Mouse (Mus musculus) MEL (cell line): Measurements from ENCODE around the gene Nol6.

Source experiments
- CHD2 ChIP-seq: IDR thresholded peaks from 2 replicates; pipeline ENCODE4 v1.6.1; 2011; ENCODE audit warnings: low read length, improper control_type of control experiment
- CTCF ChIP-seq, 3 experiments: IDR thresholded peaks in 2 of 3; conservative IDR thresholded peaks in 1 of 3; 2 replicates each; pipeline ENCODE4 v1.5.1; 2011 to 2012; ENCODE audit warnings: low read length in 3 of 3, low read depth in 2 of 3, mild to moderate bottlenecking in 2 of 3, improper control_type of control experiment in 1 of 3, inconsistent platforms in 1 of 3, mixed read lengths in 1 of 3, moderate library complexity in 1 of 3; ENCODE audit not compliant: control insufficient read depth in 1 of 3, insufficient read depth in 1 of 3, poor library complexity in 1 of 3, severe bottlenecking in 1 of 3
- ELF1 ChIP-seq: IDR thresholded peaks from 2 replicates; pipeline ENCODE4 v1.6.1; 2014; ENCODE audit warnings: low read depth, mild to moderate bottlenecking, inconsistent platforms, low read length, improper control_type of control experiment, moderate library complexity
- MAFK ChIP-seq: IDR thresholded peaks from 2 replicates; pipeline ENCODE4 v1.6.1; 2011; ENCODE audit warnings: low read depth, mild to moderate bottlenecking, low read length, improper control_type of control experiment, borderline replicate concordance
- MAX ChIP-seq: IDR thresholded peaks from 2 replicates; pipeline ENCODE4 v1.6.1; 2011; ENCODE audit warnings: low read length, improper control_type of control experiment
- MAZ ChIP-seq: IDR thresholded peaks from 2 replicates; pipeline ENCODE4 v1.6.1; 2012; ENCODE audit warnings: low read depth, mild to moderate bottlenecking, inconsistent platforms, low read length, improper control_type of control experiment
- POLR2A ChIP-seq, 2 experiments: IDR thresholded peaks; 2 replicates each; pipeline ENCODE4 v1.6.1; 2011 to 2012; ENCODE audit warnings: low read length in 2 of 2, mild to moderate bottlenecking in 2 of 2, control low read depth in 1 of 2, improper control_type of control experiment in 1 of 2, low read depth in 1 of 2, moderate library complexity in 1 of 2; ENCODE audit not compliant: control insufficient read depth in 1 of 2, insufficient read depth in 1 of 2, poor library complexity in 1 of 2
- RAD21 ChIP-seq: IDR thresholded peaks from 2 replicates; pipeline ENCODE4 v1.6.1; 2011; ENCODE audit warnings: mild to moderate bottlenecking, low read depth, low read length, improper control_type of control experiment
- SIN3A ChIP-seq: IDR thresholded peaks from 2 replicates; pipeline ENCODE4 v1.6.1; 2012; ENCODE audit warnings: low read length, improper control_type of control experiment, inconsistent platforms
- TBP ChIP-seq: IDR thresholded peaks from 2 replicates; pipeline ENCODE4 v1.8.0; 2011; ENCODE audit warnings: low read depth, low read length, improper control_type of control experiment
- TCF12 ChIP-seq: IDR thresholded peaks from 2 replicates; pipeline ENCODE4 v1.6.1; 2014; ENCODE audit warnings: low read depth, mild to moderate bottlenecking, inconsistent platforms, low read length, improper control_type of control experiment, moderate library complexity

DNA sequence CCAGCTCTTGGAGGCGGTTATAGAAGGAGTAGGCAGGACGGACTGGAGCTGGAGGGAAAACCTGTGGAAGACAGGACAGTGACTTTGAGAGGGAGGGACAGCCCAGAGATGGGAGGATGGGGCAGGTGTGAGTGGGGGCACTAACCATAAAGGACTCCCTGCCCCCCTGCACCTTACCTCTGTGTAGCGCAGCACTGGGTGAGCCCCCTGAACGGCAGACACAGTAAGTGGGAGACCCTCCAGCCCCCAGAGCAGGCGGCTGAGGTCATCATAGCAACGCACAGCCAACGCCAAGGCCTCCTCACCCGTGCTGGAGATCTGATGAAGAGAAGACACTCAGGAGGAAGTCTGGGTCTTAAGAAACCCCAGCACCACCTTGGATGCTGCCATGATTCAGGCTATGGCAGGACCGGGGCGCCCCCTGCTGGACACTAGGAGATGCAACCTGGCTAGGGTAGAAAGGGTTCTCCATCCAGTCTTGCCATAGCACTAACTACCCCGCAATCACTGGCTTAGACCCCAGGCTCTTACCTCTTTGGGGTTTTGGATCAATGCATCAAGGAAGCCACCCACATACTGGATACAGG lies 5.5 kb downstream of the Nol6 start:
- no peak for TF ChIP-seq MAFK
- no peak for TF ChIP-seq MAX
- no peak for TF ChIP-seq MAZ
- TF ChIP-seq TCF12 = no peak
- TF ChIP-seq POLR2A (IDR thresholded peaks at IDR 0.05; ENCODE audit: control insufficient read depth in 1 of 2, insufficient read depth in 1 of 2, low read depth in 1 of 2, low read length in 2 of 2, poor library complexity in 1 of 2) = no peak
- peak; percentile 90 to 96 (median 94) for TF ChIP-seq CTCF (IDR thresholded peaks at IDR 0.05 in 2 of 3, conservative IDR thresholded peaks at IDR 0.05 in 1 of 3; ENCODE audit: control insufficient read depth in 1 of 3, insufficient read depth in 1 of 3, low read depth in 2 of 3, low read length in 3 of 3, poor library complexity in 1 of 3, severe bottlenecking in 1 of 3)
- no peak for TF ChIP-seq CHD2
- no peak for TF ChIP-seq SIN3A
- no peak for TF ChIP-seq TBP
- no peak for TF ChIP-seq ELF1
- peak; percentile 90 for TF ChIP-seq RAD21
